Mouse (Mus musculus) myocyte (in vitro differentiated cells): Measurements from ENCODE around the gene Kat2b. TPM values are rescaled to one million over a fixed set of nuclear protein-coding genes. Genes with fewer than 3 reads are reported as not detected.

Experiments
- H3K27me3 ChIP-seq: one replicate; pipeline ENCODE4 v1.6.1; 2011; ENCODE audit not compliant: control insufficient read depth, insufficient read depth, insufficient read length
- H3K36me3 ChIP-seq: one replicate; pipeline ENCODE4 v1.6.1; 2011; ENCODE audit not compliant: control insufficient read depth, insufficient read depth
- H3K4me2 ChIP-seq: one replicate; pipeline ENCODE4 v1.6.1; 2011; ENCODE audit warnings: low read depth, control low read depth
- H3K4me3 ChIP-seq: one replicate; pipeline ENCODE4 v1.5.1; 2011; ENCODE audit warnings: mild to moderate bottlenecking, control low read depth, moderate library complexity
- H3K79me2 ChIP-seq: one replicate; pipeline ENCODE4 v1.6.1; 2011; ENCODE audit not compliant: control insufficient read depth, insufficient read depth
- H3ac ChIP-seq: one replicate; pipeline ENCODE4 v1.6.1; 2011; ENCODE audit not compliant: control insufficient read depth, insufficient read length
- CEBPB ChIP-seq: IDR thresholded peaks from 2 replicates; pipeline ENCODE4 v1.6.1; 2011; ENCODE audit warnings: mild to moderate bottlenecking, moderate library complexity; ENCODE audit not compliant: poor library complexity, insufficient read depth, severe bottlenecking
- E2F4 ChIP-seq: IDR thresholded peaks from one replicate; pipeline ENCODE4 v1.6.1; 2011; ENCODE audit warnings: mild to moderate bottlenecking, control low read depth, moderate library complexity; ENCODE audit not compliant: insufficient read depth
- MAX ChIP-seq: IDR thresholded peaks from one replicate; pipeline ENCODE4 v1.6.1; 2011; ENCODE audit warnings: low read depth, mild to moderate bottlenecking, control low read depth
- MYOD1 ChIP-seq, 3 experiments: IDR thresholded peaks; one replicate each; pipeline ENCODE4 v1.6.1; 2011; ENCODE audit warnings: control low read depth in 2 of 3, low read depth in 2 of 3, mild to moderate bottlenecking in 2 of 3, moderate library complexity in 1 of 3; ENCODE audit not compliant: insufficient read length in 2 of 3, control insufficient read depth in 1 of 3
- MYOG ChIP-seq, 3 experiments: IDR thresholded peaks; one replicate each; pipeline ENCODE4 v1.6.1; 2011; ENCODE audit warnings: control low read depth in 2 of 3, low read depth in 2 of 3, mild to moderate bottlenecking in 2 of 3; ENCODE audit not compliant: insufficient read length in 2 of 3, control insufficient read depth in 1 of 3, insufficient read depth in 1 of 3
- POLR2A ChIP-seq: IDR thresholded peaks from one replicate; pipeline ENCODE4 v1.6.1; 2011; ENCODE audit warnings: low read depth, mild to moderate bottlenecking, control low read depth, moderate library complexity; ENCODE audit not compliant: insufficient read length
- POLR2AphosphoS2 ChIP-seq: IDR thresholded peaks from one replicate; pipeline ENCODE4 v1.6.1; 2011; ENCODE audit warnings: low read depth, control low read depth; ENCODE audit not compliant: insufficient read length
- REST ChIP-seq: IDR thresholded peaks from one replicate; pipeline ENCODE4 v1.6.1; 2011; ENCODE audit warnings: mild to moderate bottlenecking, control low read depth, moderate library complexity; ENCODE audit not compliant: insufficient read depth, insufficient read length
- SRF ChIP-seq: IDR thresholded peaks from one replicate; pipeline ENCODE4 v1.6.1; 2011; ENCODE audit warnings: low read depth; ENCODE audit not compliant: control insufficient read depth, insufficient read length
- TCF12 ChIP-seq: IDR thresholded peaks from one replicate; pipeline ENCODE4 v1.6.1; 2011; ENCODE audit warnings: mild to moderate bottlenecking, control low read depth; ENCODE audit not compliant: poor library complexity, insufficient read depth, severe bottlenecking
- TCF3 ChIP-seq: IDR thresholded peaks from one replicate; pipeline ENCODE4 v1.6.1; 2011; ENCODE audit warnings: low read depth, control low read depth; ENCODE audit not compliant: insufficient read length
- USF1 ChIP-seq: IDR thresholded peaks from one replicate; pipeline ENCODE4 v1.6.1; 2011; ENCODE audit warnings: low read depth, mild to moderate bottlenecking, control low read depth, moderate library complexity
- polyA plus RNA-seq: library from polyadenylated mRNA; unstranded; fragments of >200 nt; fragmentation: generic; extraction: Trizol; gene quantifications from one replicate; pipeline ENCODE4 v1.2.1, GENCODE M21; 2012; ENCODE audit warnings: missing spikeins

The Kat2b gene
- polyA plus RNA-seq, 1 experiment: 4.2 TPM

DNA sequence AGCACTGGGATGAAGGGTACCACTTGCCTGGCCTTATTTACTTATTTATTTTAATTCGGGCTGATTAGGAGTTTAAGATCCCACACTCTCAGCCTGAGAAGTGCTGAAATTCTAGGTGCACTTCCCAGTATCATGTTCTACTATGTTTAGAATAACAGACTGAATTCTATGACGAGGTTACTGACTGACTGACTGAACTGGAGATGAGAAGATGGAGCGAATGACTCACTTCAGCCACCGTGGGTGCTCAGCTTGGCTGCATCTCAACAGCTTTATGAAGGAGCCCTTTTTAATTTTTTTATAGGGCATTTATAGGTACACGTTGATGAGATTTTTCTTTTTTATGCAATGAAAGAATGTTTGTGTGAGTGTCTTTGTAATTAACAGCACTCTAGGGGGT, 11.1 kb downstream of the Kat2b start:
- no peaks in the 10 kb centered on the region for H3K36me3 ChIP-seq
- H3K4me2 ChIP-seq: peak overlapping the region; percentile 58
- TF ChIP-seq USF1: no peak
- no peak for TF ChIP-seq E2F4
- no peak for TF ChIP-seq SRF
- no peak for TF ChIP-seq POLR2AphosphoS2
- no peak for TF ChIP-seq TCF12
- TF ChIP-seq POLR2A: no peak
- TF ChIP-seq MYOG (IDR thresholded peaks at IDR 0.05; ENCODE audit: control insufficient read depth in 1 of 3, insufficient read depth in 1 of 3, insufficient read length in 2 of 3, low read depth in 2 of 3): no peak
- no peak for TF ChIP-seq CEBPB
- TF ChIP-seq MAX: no peak
- TF ChIP-seq MYOD1 (IDR thresholded peaks at IDR 0.05; ENCODE audit: control insufficient read depth in 1 of 3, insufficient read length in 2 of 3, low read depth in 2 of 3): no peak
- TF ChIP-seq REST: no peak
- no peak for TF ChIP-seq TCF3
- no peaks in the 10 kb centered on the region for H3K79me2 ChIP-seq
- no peak overlapping the region for H3ac ChIP-seq
- no peak overlapping the region for H3K4me3 ChIP-seq
- H3K27me3 ChIP-seq: no peaks in the 10 kb centered on the region

DNA sequence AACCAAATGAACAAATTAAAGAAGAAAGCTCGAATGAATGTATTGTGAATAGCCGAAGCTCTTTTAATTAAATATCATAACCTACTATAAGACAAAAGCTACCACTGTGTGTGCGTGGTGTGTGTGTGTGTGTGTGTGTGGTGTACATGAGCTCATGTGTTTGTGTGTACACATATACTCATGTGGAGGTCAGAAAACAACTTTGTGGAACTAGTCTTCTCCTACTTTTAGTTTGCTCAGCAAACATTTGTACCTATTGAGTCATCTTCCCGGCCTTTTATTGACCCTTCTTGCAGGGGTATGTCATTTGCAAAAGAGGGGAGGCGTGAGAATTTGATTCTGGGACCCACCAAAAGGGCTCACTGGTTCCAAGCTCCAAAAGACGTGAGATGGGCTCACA, 11.6 kb downstream of the Kat2b start:
- no peaks in the 10 kb centered on the region for H3K79me2 ChIP-seq
- TF ChIP-seq MYOG (IDR thresholded peaks at IDR 0.05; ENCODE audit: control insufficient read depth in 1 of 3, insufficient read depth in 1 of 3, insufficient read length in 2 of 3, low read depth in 2 of 3) (no peak), SRF (no peak), USF1 (no peak), POLR2AphosphoS2 (no peak), TCF12 (no peak), TCF3 (no peak), MAX (no peak), CEBPB (no peak), MYOD1 (IDR thresholded peaks at IDR 0.05; ENCODE audit: control insufficient read depth in 1 of 3, insufficient read length in 2 of 3, low read depth in 2 of 3) (no peak)
- H3K36me3 ChIP-seq: no peaks in the 10 kb centered on the region
- H3K4me3 ChIP-seq: no peak overlapping the region
- H3ac ChIP-seq: no peak overlapping the region
- no peaks in the 10 kb centered on the region for H3K27me3 ChIP-seq
- H3K4me2 ChIP-seq: peak overlapping the region; percentile 58

DNA sequence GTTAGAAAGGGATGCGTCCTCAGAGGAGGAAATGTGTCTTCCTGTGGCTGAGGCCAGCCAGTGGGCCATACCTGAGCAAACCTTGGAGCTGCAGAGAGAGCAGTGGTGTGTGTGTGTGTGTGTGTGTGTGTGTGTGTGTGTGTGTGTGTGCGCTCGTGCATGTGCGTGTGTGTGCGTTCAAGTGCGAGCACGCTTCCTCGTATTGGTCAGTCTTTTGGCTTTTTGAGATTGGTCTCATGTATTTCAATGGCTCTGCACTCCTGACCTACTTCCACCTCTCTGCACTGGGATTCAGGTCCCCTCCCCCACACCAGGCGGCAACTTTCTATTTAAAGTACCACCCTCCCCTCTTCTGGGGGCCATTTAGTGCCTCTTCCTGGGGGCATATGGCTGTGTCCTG, 12.1 kb downstream of the Kat2b start:
- TF ChIP-seq TCF12: no peak
- no peak for TF ChIP-seq CEBPB
- TF ChIP-seq MYOD1 (IDR thresholded peaks at IDR 0.05; ENCODE audit: control insufficient read depth in 1 of 3, insufficient read length in 2 of 3, low read depth in 2 of 3): no peak
- no peak for TF ChIP-seq E2F4
- TF ChIP-seq POLR2AphosphoS2: no peak
- TF ChIP-seq USF1: no peak
- no peak for TF ChIP-seq MAX
- TF ChIP-seq POLR2A: no peak
- TF ChIP-seq MYOG (IDR thresholded peaks at IDR 0.05; ENCODE audit: control insufficient read depth in 1 of 3, insufficient read depth in 1 of 3, insufficient read length in 2 of 3, low read depth in 2 of 3): no peak
- TF ChIP-seq TCF3: no peak
- no peak for TF ChIP-seq SRF
- no peak for TF ChIP-seq REST
- H3K36me3 ChIP-seq: no peaks in the 10 kb centered on the region
- no peak overlapping the region for H3K4me3 ChIP-seq
- no peaks in the 10 kb centered on the region for H3K27me3 ChIP-seq
- no peak overlapping the region for H3K4me2 ChIP-seq
- H3ac ChIP-seq: no peak overlapping the region
- no peaks in the 10 kb centered on the region for H3K79me2 ChIP-seq

GRCm38 (mm10) chr17:53579612-53580011, 13.0 kb downstream of the Kat2b start:
- TF ChIP-seq TCF12 (no peak), POLR2A (no peak), POLR2AphosphoS2 (no peak), MYOG (IDR thresholded peaks at IDR 0.05; ENCODE audit: control insufficient read depth in 1 of 3, insufficient read depth in 1 of 3, insufficient read length in 2 of 3, low read depth in 2 of 3) (no peak), MAX (no peak), MYOD1 (IDR thresholded peaks at IDR 0.05; ENCODE audit: control insufficient read depth in 1 of 3, insufficient read length in 2 of 3, low read depth in 2 of 3) (no peak), REST (no peak), E2F4 (no peak), USF1 (no peak), TCF3 (no peak), SRF (no peak)
- Histone ChIP-seq H3K27me3 (no peaks in the 10 kb centered on the region), H3K36me3 (no peaks in the 10 kb centered on the region), H3ac (no peak overlapping the region), H3K79me2 (no peaks in the 10 kb centered on the region), H3K4me2 (no peak overlapping the region), H3K4me3 (no peak overlapping the region)

DNA sequence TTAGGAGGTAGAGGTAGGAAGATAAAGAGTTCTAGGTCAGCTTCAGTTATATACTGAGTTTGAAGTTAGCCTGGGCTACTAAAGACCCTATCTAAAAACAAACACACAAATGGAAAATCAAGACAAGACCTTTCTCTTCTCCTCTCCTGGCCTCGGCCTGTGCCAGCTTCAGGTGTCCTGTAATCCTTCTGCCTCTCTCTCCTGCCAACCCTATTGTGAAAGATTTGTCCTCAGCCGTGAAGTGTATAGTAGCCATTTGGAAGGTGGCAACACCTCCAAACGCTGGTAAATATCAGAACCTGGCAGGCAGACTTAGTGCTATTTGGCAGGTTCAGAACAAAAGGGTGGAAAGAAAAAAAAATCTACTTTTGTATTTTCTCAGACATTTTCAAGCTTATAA, 13.6 kb downstream of the Kat2b start:
- no peaks in the 10 kb centered on the region for H3K36me3 ChIP-seq
- no peak for TF ChIP-seq MAX
- no peak for TF ChIP-seq POLR2A
- TF ChIP-seq E2F4: no peak
- TF ChIP-seq SRF: no peak
- no peak for TF ChIP-seq POLR2AphosphoS2
- no peak for TF ChIP-seq CEBPB
- no peak for TF ChIP-seq TCF12
- no peak for TF ChIP-seq MYOD1 (IDR thresholded peaks at IDR 0.05; ENCODE audit: control insufficient read depth in 1 of 3, insufficient read length in 2 of 3, low read depth in 2 of 3)
- TF ChIP-seq TCF3: no peak
- no peak for TF ChIP-seq REST
- TF ChIP-seq MYOG (IDR thresholded peaks at IDR 0.05; ENCODE audit: control insufficient read depth in 1 of 3, insufficient read depth in 1 of 3, insufficient read length in 2 of 3, low read depth in 2 of 3): no peak
- no peak for TF ChIP-seq USF1
- no peak overlapping the region for H3ac ChIP-seq
- no peak overlapping the region for H3K4me3 ChIP-seq
- H3K4me2 ChIP-seq: no peak overlapping the region
- H3K27me3 ChIP-seq: no peaks in the 10 kb centered on the region
- H3K79me2 ChIP-seq: no peaks in the 10 kb centered on the region
